Mouse (Mus musculus): Measurements from ENCODE around the gene Olfr397. TPM values are rescaled to one million over a fixed set of nuclear protein-coding genes. Genes with fewer than 3 reads are reported as not detected.

Olfr397 gene
- polyA plus RNA-seq (2017; shearing (Covaris generic)): not detected

DNA sequence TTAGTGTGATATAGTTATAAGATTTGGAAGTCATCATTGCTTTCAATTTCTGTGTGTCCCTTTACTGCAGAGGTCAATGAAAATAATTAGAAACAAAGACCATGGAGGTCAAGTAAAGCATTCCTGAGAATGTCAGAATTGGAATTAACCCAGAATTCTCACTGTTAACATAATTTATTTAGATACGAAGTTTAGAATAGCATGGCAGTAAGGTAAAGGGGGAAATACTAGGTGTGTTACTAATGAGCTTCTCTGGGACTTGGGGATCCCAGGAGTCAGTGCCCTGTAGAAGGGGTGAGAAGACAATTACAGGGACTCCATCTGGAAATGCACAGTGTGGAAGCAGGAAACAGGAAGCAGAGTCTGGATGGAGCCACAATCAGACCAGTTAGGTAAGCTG, at the start of gene Olfr397:
TSS of gene Olfr397 (plus strand) at position 301 of the 400 bp plus-strand sequence.

DNA sequence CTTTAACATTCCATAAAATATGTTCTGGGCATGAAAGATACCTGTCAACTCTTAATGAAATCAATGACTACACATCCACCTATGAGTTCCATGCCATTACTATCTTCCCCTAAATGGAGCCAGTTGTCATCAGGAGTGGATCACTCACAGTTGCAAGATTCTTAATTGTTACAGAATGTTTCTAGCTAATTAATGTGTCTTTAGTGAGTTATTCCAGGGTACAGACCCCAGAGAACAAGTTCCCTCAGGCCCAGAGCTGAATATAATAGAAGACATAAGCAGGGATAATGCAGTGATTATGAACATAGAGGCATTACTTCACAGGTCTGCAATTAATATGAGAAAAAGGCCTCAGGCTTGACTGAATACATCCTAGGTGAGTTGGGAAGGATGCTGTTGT, 24.2 kb upstream of the Olfr397 start, which contains the start of gene Olfr23:
TSS of gene Olfr23 (plus strand) at position 301 of the 400 bp plus-strand sequence.

DNA sequence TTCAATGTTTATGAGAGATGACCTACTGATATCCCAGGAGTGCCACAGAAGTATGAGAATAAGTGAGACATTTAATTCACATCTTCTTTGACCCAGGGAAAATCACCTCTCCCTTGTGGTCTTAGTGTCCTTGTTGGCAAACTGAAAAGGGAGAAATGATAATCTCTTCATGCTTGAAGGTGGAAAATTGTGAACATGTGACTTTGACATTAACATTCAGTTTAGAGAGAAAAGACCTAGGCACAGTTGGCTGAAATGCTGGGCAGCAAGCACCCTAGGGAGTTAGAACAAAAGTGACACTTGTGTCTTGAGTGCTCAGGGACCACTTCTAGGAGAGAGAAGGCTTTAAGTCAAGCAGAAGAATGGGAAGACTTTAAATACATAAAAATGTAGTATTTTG, 29.7 kb downstream of the Olfr397 start, which contains the start of gene Olfr398:
TSS of gene Olfr398 (minus strand) at position 101 of the 400 bp plus-strand sequence.

Other genes with a start within 250 kb of the Olfr397 start
- not detected for gene Olfr389, start 180.1 kb upstream of the Olfr397 start, polyA plus RNA-seq (2017; shearing (Covaris generic))
- gene Olfr390, start 177.9 kb upstream of the Olfr397 start, polyA plus RNA-seq (2017; shearing (Covaris generic)): not detected
- not detected for gene Olfr391-ps, start 157.8 kb upstream of the Olfr397 start, polyA plus RNA-seq (2017; shearing (Covaris generic))
- gene Olfr392, start 143.8 kb upstream of the Olfr397 start, polyA plus RNA-seq (2017; shearing (Covaris generic)): 0.08 TPM
- gene Olfr393, start 109.4 kb upstream of the Olfr397 start, polyA plus RNA-seq (2017; shearing (Covaris generic)): not detected
- gene Olfr394, start 70.0 kb upstream of the Olfr397 start, polyA plus RNA-seq (2017; shearing (Covaris generic)): not detected
- not detected for gene Olfr395, start 51.5 kb upstream of the Olfr397 start, polyA plus RNA-seq (2017; shearing (Covaris generic))
- gene Olfr23, start 24.1 kb upstream of the Olfr397 start, polyA plus RNA-seq (2017; shearing (Covaris generic)): not detected
- gene Olfr398, start 29.6 kb downstream of the Olfr397 start, polyA plus RNA-seq (2017; shearing (Covaris generic)): 0.04 TPM
- gene Olfr139, start 95.7 kb downstream of the Olfr397 start, polyA plus RNA-seq (2017; shearing (Covaris generic)): not detected
- gene Olfr399, start 95.8 kb downstream of the Olfr397 start, polyA plus RNA-seq (2017; shearing (Covaris generic)): not detected
- not detected for gene Zfp616, start 109.1 kb downstream of the Olfr397 start, polyA plus RNA-seq (2017; shearing (Covaris generic))
- gene Olfr401, start 152.9 kb downstream of the Olfr397 start, polyA plus RNA-seq (2017; shearing (Covaris generic)): not detected
- gene Olfr402, start 192.7 kb downstream of the Olfr397 start, polyA plus RNA-seq (2017; shearing (Covaris generic)): not detected
- gene Olfr403, start 225.4 kb downstream of the Olfr397 start, polyA plus RNA-seq (2017; shearing (Covaris generic)): 0.05 TPM